Mouse (Mus musculus): ENCODE measurements around the gene Klra10. TPM values are rescaled to one million over a fixed set of nuclear protein-coding genes. Genes with fewer than 3 reads are reported as not detected.
"Not testable (repeated sequence)": the region's sequence is repeated elsewhere in the genome, so short reads cannot be mapped to it uniquely, and the experiment has no call there.

The Klra10 gene
- not detected in 2 replicates for polyA plus RNA-seq (2016; fragmentation: Nextera tagmentation; extraction: Ambion mirVana)

- ATAC-seq (ENCODE audit: insufficient number of reproducible peaks, insufficient read depth, low FRiP score, low TSS enrichment, low read depth); H3K36me3 ChIP-seq; H3K4me1 ChIP-seq (replicated peaks); H3K4me3 ChIP-seq (replicated peaks); H3K27ac ChIP-seq; H3K9me3 ChIP-seq; H3K9ac ChIP-seq (replicated peaks); H3K27me3 ChIP-seq; H3K4me2 ChIP-seq: not testable (repeated sequence)
- WGBS: 75% methylated on average over 1 of the region's 1 CpGs
Measured at GRCm38 (mm10) chr6:130281828-130282227, at the start of gene Klra10. Klra10 (minus strand) TSS chr6:130281928.

- Histone ChIP-seq H3K27ac (no peak overlapping the region), H3K9me3 (peaks cover 7% of the 10 kb centered on the region; the same call in 1 of the 2 replicates), H3K4me1 (replicated peaks) (no peaks in the 10 kb centered on the region), H3K4me2 (no peak overlapping the region), H3K4me3 (replicated peaks) (no peak overlapping the region), H3K36me3 (no peaks in the 10 kb centered on the region), H3K9ac (replicated peaks) (no peak overlapping the region), H3K27me3 (no peaks in the 10 kb centered on the region)
- no peak for ATAC-seq (ENCODE audit: insufficient number of reproducible peaks, insufficient read depth, low FRiP score, low TSS enrichment, low read depth)
Measured at GRCm38 (mm10) chr6:130287984-130288649, 6.4 kb upstream of the Klra10 start.

- 90% methylated on average over 2 of the region's 2 CpGs for WGBS
- H3K27ac ChIP-seq: no peak overlapping the region
Measured at GRCm38 (mm10) chr6:130255326-130255725, 26.4 kb downstream of the Klra10 start.

GRCm38 (mm10) chr6:130237536-130237935, 44.2 kb downstream of the Klra10 start:
- Histone ChIP-seq H3K27me3 (no peaks in the 10 kb centered on the region), H3K27ac (no peak overlapping the region), H3K4me1 (replicated peaks) (no peaks in the 10 kb centered on the region), H3K9me3 (peaks cover 12% of the 10 kb centered on the region; the same call in 1 of the 2 replicates), H3K36me3 (no peaks in the 10 kb centered on the region), H3K4me3 (replicated peaks) (no peak overlapping the region), H3K9ac (replicated peaks) (no peak overlapping the region), H3K4me2 (no peak overlapping the region)
- no peak for ATAC-seq (ENCODE audit: insufficient number of reproducible peaks, insufficient read depth, low FRiP score, low TSS enrichment, low read depth)
- 85% methylated on average over 2 of the region's 2 CpGs for WGBS

More at GRCm38 (mm10) chr6:130255326-130255725, 26.4 kb downstream of the Klra10 start:
- H3K4me1 ChIP-seq (replicated peaks): no peaks in the 10 kb centered on the region
- no peak for ATAC-seq (ENCODE audit: insufficient number of reproducible peaks, insufficient read depth, low FRiP score, low TSS enrichment, low read depth)
- H3K4me2 ChIP-seq: no peak overlapping the region
- peaks cover 37% of the 10 kb centered on the region; the same call in 1 of the 2 replicates for H3K9me3 ChIP-seq
- no peak overlapping the region for H3K9ac ChIP-seq (replicated peaks)
- H3K27me3 ChIP-seq: no peaks in the 10 kb centered on the region
- no peaks in the 10 kb centered on the region for H3K36me3 ChIP-seq
- no peak overlapping the region for H3K4me3 ChIP-seq (replicated peaks)

- ATAC-seq (ENCODE audit: insufficient number of reproducible peaks, insufficient read depth, low FRiP score, low TSS enrichment, low read depth): no peak
- Histone ChIP-seq H3K27ac (no peak overlapping the region), H3K27me3 (no peaks in the 10 kb centered on the region), H3K9me3 (peaks cover 12% of the 10 kb centered on the region; the same call in 1 of the 2 replicates), H3K4me1 (replicated peaks) (no peaks in the 10 kb centered on the region), H3K9ac (replicated peaks) (no peak overlapping the region), H3K4me3 (replicated peaks) (no peak overlapping the region), H3K4me2 (no peak overlapping the region), H3K36me3 (no peaks in the 10 kb centered on the region)
- 54% methylated on average over 1 of the region's 1 CpGs for WGBS
Measured at GRCm38 (mm10) chr6:130236635-130237034, 45.1 kb downstream of the Klra10 start.

- H3K4me1 ChIP-seq (replicated peaks): no peaks in the 10 kb centered on the region
- H3K4me3 ChIP-seq (replicated peaks): no peak within 1 kb of the TSS
- no peaks in the 10 kb centered on the region for H3K27me3 ChIP-seq
- H3K9me3 ChIP-seq: peaks cover 7% of the 10 kb centered on the region; the same call in 1 of the 2 replicates
- no peak within 1 kb of the TSS for H3K4me2 ChIP-seq
- no peaks in the 10 kb centered on the region for H3K36me3 ChIP-seq
- no peak within 1 kb of the TSS for H3K27ac ChIP-seq
- H3K9ac ChIP-seq (replicated peaks): no peak within 1 kb of the TSS
- no peak for ATAC-seq (ENCODE audit: insufficient number of reproducible peaks, insufficient read depth, low FRiP score, low TSS enrichment, low read depth)
Measured at GRCm38 (mm10) chr6:130233222-130233621, 48.5 kb downstream of the Klra10 start, which contains the start of gene Klra7. Klra7 (minus strand) TSS chr6:130233322.

Other genes with a start within 250 kb of the Klra10 start
- not detected in 2 replicates for gene Klra4, start 214.7 kb downstream of the Klra10 start, polyA plus RNA-seq (2016; fragmentation: Nextera tagmentation; extraction: Ambion mirVana)
- not detected in 2 replicates for gene Klra8, start 152.0 kb downstream of the Klra10 start, polyA plus RNA-seq (2016; fragmentation: Nextera tagmentation; extraction: Ambion mirVana)
- not detected in 2 replicates for gene Klra9, start 88.8 kb downstream of the Klra10 start, polyA plus RNA-seq (2016; fragmentation: Nextera tagmentation; extraction: Ambion mirVana)
- gene Klra7, start 48.6 kb downstream of the Klra10 start, polyA plus RNA-seq (2016; fragmentation: Nextera tagmentation; extraction: Ambion mirVana): not detected in 2 replicates
- gene Klra3, start 55.6 kb upstream of the Klra10 start, polyA plus RNA-seq (2016; fragmentation: Nextera tagmentation; extraction: Ambion mirVana): not detected in 2 replicates
- not detected in 2 replicates for gene Klra1, start 104.9 kb upstream of the Klra10 start, polyA plus RNA-seq (2016; fragmentation: Nextera tagmentation; extraction: Ambion mirVana)

All from limb, embryonic 12.5 days (tissue).